Mouse (Mus musculus) ES-Bruce4 (cell line): ENCODE measurements around the gene Ccdc13. TPM values are rescaled to one million over a fixed set of nuclear protein-coding genes. Genes with fewer than 3 reads are reported as not detected.

Experiments used
- H3K27ac ChIP-seq: 2 replicates; pipeline ENCODE4 v1.5.1; 2012; ENCODE audit warnings: low read length, inconsistent platforms; ENCODE audit not compliant: insufficient read depth
- H3K27me3 ChIP-seq: 2 replicates; pipeline ENCODE4 v1.6.1; 2012; ENCODE audit warnings: mild to moderate bottlenecking, low read length, inconsistent platforms; ENCODE audit not compliant: control insufficient read depth, poor library complexity, insufficient read depth, severe bottlenecking
- H3K36me3 ChIP-seq: 2 replicates; pipeline ENCODE4 v1.6.1; 2012; ENCODE audit warnings: inconsistent platforms, mild to moderate bottlenecking, low read length, moderate library complexity; ENCODE audit not compliant: control insufficient read depth, poor library complexity, insufficient read depth, severe bottlenecking
- H3K4me1 ChIP-seq: one replicate; pipeline ENCODE4 v1.8.1; 2011; ENCODE audit warnings: low read length; ENCODE audit not compliant: control insufficient read depth, insufficient read depth
- H3K4me3 ChIP-seq: 2 replicates; pipeline ENCODE4 v1.5.1; 2011; ENCODE audit warnings: low read depth, mild to moderate bottlenecking, low read length
- H3K9ac ChIP-seq: 2 replicates; pipeline ENCODE4 v1.6.1; 2012; ENCODE audit warnings: low read depth, mild to moderate bottlenecking, inconsistent platforms; ENCODE audit not compliant: poor library complexity, severe bottlenecking
- H3K9me3 ChIP-seq: replicated peaks from 2 replicates; pipeline ENCODE4 v1.6.1; 2012; ENCODE audit warnings: mild to moderate bottlenecking, low read length, inconsistent platforms; ENCODE audit not compliant: control insufficient read depth, poor library complexity, insufficient read depth, severe bottlenecking
- CTCF ChIP-seq: IDR thresholded peaks from one replicate; pipeline ENCODE4 v1.8.1; 2011; ENCODE audit warnings: low read depth, low read length
- EP300 ChIP-seq: IDR thresholded peaks from 2 replicates; pipeline ENCODE4 v1.6.1; 2011; ENCODE audit warnings: low read depth, low read length; ENCODE audit not compliant: insufficient read depth
- POLR2A ChIP-seq: IDR thresholded peaks from one replicate; pipeline ENCODE4 v1.8.1; 2011; ENCODE audit warnings: low read length; ENCODE audit not compliant: insufficient read depth
- polyA plus RNA-seq: library from polyadenylated mRNA; stranded (reverse); fragments of >200 nt; gene quantifications from 2 replicates; pipeline ENCODE4 v1.2.4, GENCODE M21; 2011; ENCODE audit warnings: low read depth; ENCODE audit not compliant: missing spikeins, insufficient read depth, insufficient read length

Ccdc13 gene
- polyA plus RNA-seq, 1 experiment: 0.85 TPM

GRCm38 (mm10) chr9:121815183-121815582, 24.1 kb downstream of the Ccdc13 start:
- TF ChIP-seq CTCF (no peak), EP300 (no peak), POLR2A (no peak)
- no peaks in the 10 kb centered on the region for H3K36me3 ChIP-seq

DNA sequence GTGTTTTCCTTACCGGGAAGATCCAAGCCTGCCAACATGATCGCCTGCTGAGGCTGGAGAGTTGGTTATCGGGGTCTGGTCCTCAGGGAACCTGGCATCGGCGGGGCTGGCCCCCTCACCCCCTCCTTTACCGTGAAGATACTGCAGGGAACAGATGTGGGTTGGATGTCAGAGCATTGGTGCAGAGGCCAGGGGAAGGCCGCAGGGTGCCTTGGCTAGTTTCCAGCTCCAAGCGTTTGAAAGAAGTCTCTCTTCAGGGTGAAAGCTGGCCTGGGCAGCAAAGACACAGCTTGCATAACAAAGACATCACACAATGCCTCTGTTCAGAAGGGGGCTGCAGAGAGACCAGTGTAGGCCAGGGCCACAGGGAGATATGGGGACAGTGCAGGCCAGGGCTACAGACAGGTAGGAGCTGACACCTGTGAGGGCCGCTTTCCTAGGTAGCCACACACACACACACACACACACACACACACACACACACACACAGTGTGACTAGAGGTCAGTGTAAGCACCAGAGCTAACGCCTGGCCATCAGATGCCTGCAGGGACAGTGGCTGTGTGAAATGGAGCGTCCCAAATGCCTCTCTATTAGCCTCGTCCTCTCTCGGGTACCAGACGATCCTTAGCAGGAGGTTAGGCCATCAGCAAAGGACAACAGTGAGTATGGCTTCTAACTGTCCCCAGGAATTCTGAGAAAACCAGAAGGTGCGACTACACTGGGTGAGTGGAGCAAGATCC, 29.0 kb downstream of the Ccdc13 start:
- Histone ChIP-seq H3K27me3 (no peaks in the 10 kb centered on the region), H3K36me3 (no peaks in the 10 kb centered on the region), H3K27ac (no peak overlapping the region), H3K9ac (no peak overlapping the region), H3K9me3 (no peaks in the 10 kb centered on the region), H3K4me3 (no peak overlapping the region), H3K4me1 (no peaks in the 10 kb centered on the region)
- no peak for TF ChIP-seq POLR2A

More at GRCm38 (mm10) chr9:121815183-121815582, 24.1 kb downstream of the Ccdc13 start:
- no peaks in the 10 kb centered on the region for H3K27me3 ChIP-seq
- H3K9ac ChIP-seq: no peak overlapping the region
- H3K9me3 ChIP-seq: no peaks in the 10 kb centered on the region
- no peak overlapping the region for H3K4me3 ChIP-seq
- H3K4me1 ChIP-seq: no peaks in the 10 kb centered on the region
- H3K27ac ChIP-seq: no peak overlapping the region

- H3K27me3 ChIP-seq: no peaks in the 10 kb centered on the region
- no peak overlapping the region for H3K27ac ChIP-seq
- H3K9ac ChIP-seq: no peak overlapping the region
- no peaks in the 10 kb centered on the region for H3K36me3 ChIP-seq
- H3K9me3 ChIP-seq: no peaks in the 10 kb centered on the region
- no peak overlapping the region for H3K4me3 ChIP-seq
- H3K4me1 ChIP-seq: no peaks in the 10 kb centered on the region
- TF ChIP-seq POLR2A (no peak), EP300 (no peak), CTCF (no peak)
Measured at GRCm38 (mm10) chr9:121808511-121808910, 30.8 kb downstream of the Ccdc13 start.

- TF ChIP-seq CTCF (no peak), EP300 (no peak), POLR2A (no peak)
- Histone ChIP-seq H3K27ac (no peak overlapping the region), H3K9me3 (no peaks in the 10 kb centered on the region), H3K9ac (no peak overlapping the region), H3K4me3 (no peak overlapping the region), H3K36me3 (no peaks in the 10 kb centered on the region), H3K27me3 (no peaks in the 10 kb centered on the region), H3K4me1 (no peaks in the 10 kb centered on the region)
Measured at GRCm38 (mm10) chr9:121807947-121808346, 31.3 kb downstream of the Ccdc13 start.

DNA sequence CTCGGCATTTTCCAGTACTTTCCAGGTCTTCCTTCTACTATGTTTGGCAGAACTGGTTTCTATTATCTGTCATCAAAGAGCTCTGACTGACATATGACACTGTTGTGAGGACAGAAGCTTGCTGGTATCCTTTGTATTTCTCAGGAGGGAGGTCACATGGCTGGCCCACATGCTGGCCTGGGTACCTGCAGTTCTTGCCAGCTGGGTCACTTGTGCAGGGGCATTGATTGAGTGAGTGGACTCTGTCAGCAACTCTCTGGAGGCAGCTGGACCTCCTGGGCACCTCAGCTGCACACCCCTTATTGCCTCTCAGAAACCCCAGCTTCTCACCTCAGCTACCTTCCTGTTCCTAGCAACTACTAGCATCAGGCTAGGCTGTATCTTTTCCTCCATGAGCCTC, 31.7 kb downstream of the Ccdc13 start:
- Histone ChIP-seq H3K36me3 (no peaks in the 10 kb centered on the region), H3K4me1 (no peaks in the 10 kb centered on the region), H3K4me3 (no peak overlapping the region), H3K9ac (no peak overlapping the region), H3K27me3 (no peaks in the 10 kb centered on the region), H3K9me3 (no peaks in the 10 kb centered on the region), H3K27ac (no peak overlapping the region)
- TF ChIP-seq POLR2A (no peak), CTCF (no peak), EP300 (no peak)

- Histone ChIP-seq H3K4me1 (no peaks in the 10 kb centered on the region), H3K4me3 (no peak overlapping the region), H3K36me3 (no peaks in the 10 kb centered on the region), H3K9me3 (no peaks in the 10 kb centered on the region), H3K27ac (no peak overlapping the region), H3K9ac (no peak overlapping the region), H3K27me3 (no peaks in the 10 kb centered on the region)
- TF ChIP-seq CTCF: no peak
- no peak for TF ChIP-seq EP300
Measured at GRCm38 (mm10) chr9:121802747-121803146, 36.5 kb downstream of the Ccdc13 start.
